Mouse (Mus musculus) hindbrain, postnatal 0 days (tissue): ENCODE results near the gene Kcnq1. TPM values are rescaled to one million over a fixed set of nuclear protein-coding genes. Genes with fewer than 3 reads are reported as not detected.

ENCODE experiments used
- ATAC-seq: fragments of 200-750 bp; cut with Nextera tagmentation; 2 replicates; pipeline ENCODE4 v1.8.0; 2017; ENCODE audit warnings: mild to moderate bottlenecking, moderate TSS enrichment, moderate library complexity
- DNase-seq: peaks from one replicate; pipeline ENCODE4 v3.0.0-alpha.2; 2015; ENCODE audit warnings: low spot score
- H3K27ac ChIP-seq: fragments of 300-500 bp; sonication (generic); 2 replicates; pipeline ENCODE4 v1.5.1; 2014; ENCODE audit warnings: mild to moderate bottlenecking
- H3K27me3 ChIP-seq: fragments of 300-500 bp; sonication (generic); 2 replicates; pipeline ENCODE4 v1.6.1; 2014; ENCODE audit warnings: low read length, mixed read lengths; ENCODE audit not compliant: insufficient read depth
- H3K36me3 ChIP-seq: fragments of 300-500 bp; sonication (generic); 2 replicates; pipeline ENCODE4 v1.6.1; 2014; ENCODE audit warnings: low read length, mixed read lengths; ENCODE audit not compliant: insufficient read depth
- H3K4me1 ChIP-seq: fragments of 300-500 bp; sonication (generic); 2 replicates; pipeline ENCODE4 v1.6.1; 2014; ENCODE audit warnings: antibody characterized with exemption, low read length, mixed read lengths; ENCODE audit not compliant: insufficient read depth
- H3K4me2 ChIP-seq: fragments of 300-500 bp; sonication (generic); 2 replicates; pipeline ENCODE4 v1.6.1; 2014; ENCODE audit warnings: low read depth, mild to moderate bottlenecking, low read length, moderate library complexity, mixed read lengths
- H3K4me3 ChIP-seq: fragments of 300-500 bp; sonication (generic); 2 replicates; pipeline ENCODE4 v1.5.1; 2014; ENCODE audit warnings: low read length
- H3K9ac ChIP-seq: fragments of 300-500 bp; sonication (generic); replicated peaks from 2 replicates; pipeline ENCODE4 v1.6.1; 2014; ENCODE audit warnings: mild to moderate bottlenecking, low read length, moderate library complexity, mixed read lengths
- H3K9me3 ChIP-seq: fragments of 300-500 bp; sonication (generic); 2 replicates; pipeline ENCODE4 v1.6.1; 2016; ENCODE audit warnings: low read length, mixed read lengths
- CTCF ChIP-seq: IDR thresholded peaks from 2 replicates; pipeline ENCODE4 v1.5.1; 2016; ENCODE audit warnings: antibody characterized with exemption, control low read depth, low read depth
- WGBS: fragments of 180-500 bp; shearing (Covaris S2); extraction: QIAGEN DNeasy Blood & Tissue Kit; methylation state at CpG from one replicate; pipeline ENCODE4 v1.1.7; 2014; 5-methylcytosine and 5-hydroxymethylcytosine counted together
- polyA plus RNA-seq: library from polyadenylated mRNA; unstranded; fragments of >200 nt; fragmentation: Nextera tagmentation; extraction: Ambion mirVana; gene quantifications from 2 replicates; pipeline ENCODE4 v1.2.1, GENCODE M21; 2015
- total RNA-seq: library from RNA; depleted of rRNA; stranded (reverse); fragments of >200 nt; gene quantifications from 2 replicates; pipeline ENCODE4 v1.2.3, GENCODE M21; 2014

Kcnq1 gene
- total and polyA plus RNA-seq, 2 experiments from 2014 or later: 1.4 to 1.9 TPM

- ATAC-seq (no peak), DNase-seq (no peak)
- TF ChIP-seq CTCF: no peak
- Histone ChIP-seq H3K27ac (no peak overlapping the region), H3K4me2 (no peak overlapping the region), H3K4me1 (0 out of 2 replicates have a peak, but pooled peaks cover 3% of the 10 kb centered on the region), H3K4me3 (no peak overlapping the region), H3K9me3 (no peaks in the 10 kb centered on the region), H3K9ac (no peak overlapping the region), H3K27me3 (no peaks in the 10 kb centered on the region), H3K36me3 (no peaks in the 10 kb centered on the region)
- WGBS: 58% methylated on average over 4 of the region's 4 CpGs
These were observed 167.6 kb downstream of the Kcnq1 start for GRCm38 (mm10) chr7:143273747-143274146.

- no peak overlapping the region for H3K4me2 ChIP-seq
- no peaks in the 10 kb centered on the region for H3K36me3 ChIP-seq
- H3K27me3 ChIP-seq: no peaks in the 10 kb centered on the region
- H3K4me1 ChIP-seq: 0 out of 2 replicates have a peak, but pooled peaks cover 3% of the 10 kb centered on the region
- no peak for TF ChIP-seq CTCF
- DNase-seq (no peak), ATAC-seq (no peak)
- no peak overlapping the region for H3K27ac ChIP-seq
- H3K9ac ChIP-seq: no peak overlapping the region
- 87% methylated on average over 7 of the region's 7 CpGs for WGBS
- no peak overlapping the region for H3K4me3 ChIP-seq
- no peaks in the 10 kb centered on the region for H3K9me3 ChIP-seq
These were observed 168.9 kb downstream of the Kcnq1 start for GRCm38 (mm10) chr7:143275030-143275429.

GRCm38 (mm10) chr7:143283625-143284024 lies 177.5 kb downstream of the Kcnq1 start:
- no peak for TF ChIP-seq CTCF
- no peak overlapping the region for H3K9ac ChIP-seq
- no peak overlapping the region for H3K4me2 ChIP-seq
- H3K4me3 ChIP-seq: no peak overlapping the region
- ATAC-seq (no peak), DNase-seq (no peak)
- no peaks in the 10 kb centered on the region for H3K27me3 ChIP-seq
- no peaks in the 10 kb centered on the region for H3K4me1 ChIP-seq
- 86% methylated on average over 2 of the region's 2 CpGs for WGBS
- H3K36me3 ChIP-seq: no peaks in the 10 kb centered on the region
- H3K9me3 ChIP-seq: no peaks in the 10 kb centered on the region
- H3K27ac ChIP-seq: no peak overlapping the region

DNA sequence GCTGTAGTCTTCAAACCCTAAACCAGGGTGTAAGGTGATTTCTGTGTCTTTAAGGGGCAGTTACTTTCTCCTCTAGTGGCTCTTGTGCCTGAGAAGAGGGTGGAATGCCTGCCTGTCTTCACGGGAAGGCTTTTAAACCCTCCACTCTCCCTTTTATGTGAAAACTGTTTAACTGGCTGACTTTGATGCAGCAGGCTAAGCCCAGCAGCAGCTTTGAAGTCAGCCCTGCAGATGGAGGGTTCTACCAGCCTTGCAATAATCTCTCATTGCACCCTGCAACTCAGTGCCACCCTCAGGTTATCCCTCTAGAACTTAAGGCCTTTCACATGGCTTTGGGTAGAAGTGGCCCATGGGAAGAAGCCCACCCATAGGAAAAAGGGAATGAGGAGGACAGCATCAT lies 178.7 kb downstream of the Kcnq1 start:
- H3K4me1 ChIP-seq: no peaks in the 10 kb centered on the region
- H3K9ac ChIP-seq: no peak overlapping the region
- no peak for ATAC-seq
- H3K4me3 ChIP-seq: no peak overlapping the region
- WGBS: 52% methylated on average over 1 of the region's 1 CpGs
- no peak for TF ChIP-seq CTCF
- H3K27me3 ChIP-seq: no peaks in the 10 kb centered on the region
- H3K9me3 ChIP-seq: no peaks in the 10 kb centered on the region
- no peak overlapping the region for H3K4me2 ChIP-seq
- no peak overlapping the region for H3K27ac ChIP-seq
- DNase-seq: no peak
- no peaks in the 10 kb centered on the region for H3K36me3 ChIP-seq

DNA sequence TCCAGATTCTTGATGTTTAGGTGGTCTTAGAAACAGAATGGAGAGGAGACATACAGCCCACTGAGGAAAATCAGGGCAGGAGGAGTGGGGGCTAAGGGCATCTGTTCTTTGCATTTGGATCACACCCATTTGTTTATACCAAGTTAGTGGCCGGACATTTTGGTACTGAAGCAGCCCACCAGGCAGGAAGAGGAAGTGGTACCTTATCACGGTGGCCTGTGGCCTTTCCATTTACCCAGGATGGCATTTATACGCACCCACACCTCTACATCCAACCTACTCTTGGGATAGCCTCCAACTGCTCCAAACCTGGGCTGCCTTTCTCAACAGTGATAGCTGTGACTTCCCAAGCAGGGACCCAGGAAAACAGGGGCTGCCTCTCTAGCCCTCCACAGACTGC lies 179.3 kb downstream of the Kcnq1 start:
- WGBS: 78% methylated on average over 3 of the region's 3 CpGs

DNA sequence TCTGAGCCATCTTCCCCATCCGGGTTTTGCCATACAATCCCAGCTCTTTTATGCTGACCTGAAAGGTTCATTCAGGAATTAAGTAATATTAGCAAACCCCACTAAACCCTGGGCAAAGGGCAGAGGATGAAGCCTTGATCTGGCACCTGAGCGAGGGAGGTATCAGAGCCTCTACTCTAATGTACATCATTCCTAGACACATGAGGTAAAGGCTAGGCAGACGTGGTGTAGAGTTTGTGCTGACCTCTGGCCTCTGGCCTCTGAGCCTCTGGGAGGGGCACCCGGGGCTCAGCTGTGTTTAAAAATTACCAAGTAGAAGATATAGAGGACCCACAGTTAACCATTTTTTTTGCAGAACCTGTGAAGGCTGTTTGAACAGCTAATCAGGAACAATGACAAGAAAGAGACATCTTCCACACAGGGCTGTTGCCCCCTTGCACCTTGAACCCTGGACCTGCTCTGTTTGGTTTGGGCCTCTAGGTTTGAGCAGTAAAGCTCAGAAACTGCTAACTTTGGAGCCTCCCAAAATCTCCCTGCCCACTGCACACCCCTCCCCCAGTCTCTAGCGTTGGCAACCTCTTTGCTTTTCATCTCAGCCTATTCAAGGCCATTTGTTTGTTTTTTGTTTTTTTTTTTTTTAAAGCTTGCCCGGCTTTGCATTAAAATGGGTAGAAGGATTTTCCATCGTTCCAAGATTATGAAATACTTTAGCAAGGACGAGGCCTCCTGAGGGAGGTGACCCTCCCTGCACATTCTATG lies 180.5 kb downstream of the Kcnq1 start:
- Histone ChIP-seq H3K36me3 (no peaks in the 10 kb centered on the region), H3K4me1 (no peaks in the 10 kb centered on the region), H3K27ac (no peak overlapping the region), H3K9ac (no peak overlapping the region), H3K4me2 (no peak overlapping the region), H3K9me3 (no peaks in the 10 kb centered on the region), H3K4me3 (no peak overlapping the region), H3K27me3 (no peaks in the 10 kb centered on the region)
- no peak for TF ChIP-seq CTCF
- 52% methylated on average over 8 of the region's 8 CpGs for WGBS
- no peak for DNase-seq
- ATAC-seq: no peak

More for the DNA sequence above, 179.3 kb downstream of the Kcnq1 start:
- Histone ChIP-seq H3K4me3 (no peak overlapping the region), H3K9me3 (no peaks in the 10 kb centered on the region), H3K27me3 (no peaks in the 10 kb centered on the region), H3K9ac (no peak overlapping the region), H3K4me2 (no peak overlapping the region), H3K4me1 (no peaks in the 10 kb centered on the region), H3K36me3 (no peaks in the 10 kb centered on the region), H3K27ac (no peak overlapping the region)
- ATAC-seq (no peak), DNase-seq (no peak)
- TF ChIP-seq CTCF: no peak

GRCm38 (mm10) chr7:143288135-143288534 lies 182.0 kb downstream of the Kcnq1 start:
- Histone ChIP-seq H3K9me3 (no peaks in the 10 kb centered on the region), H3K36me3 (no peaks in the 10 kb centered on the region), H3K27me3 (no peaks in the 10 kb centered on the region), H3K9ac (no peak overlapping the region), H3K4me2 (no peak overlapping the region), H3K4me1 (0 out of 2 replicates have a peak, but pooled peaks cover 3% of the 10 kb centered on the region), H3K4me3 (no peak overlapping the region), H3K27ac (no peak overlapping the region)
- ATAC-seq: no peak
- 91% methylated on average over 7 of the region's 7 CpGs for WGBS
- DNase-seq: no peak
- no peak for TF ChIP-seq CTCF
